Mouse (Mus musculus) c-Kit-positive CD71-positive TER-119-positive erythroid progenitor cells, embryonic 14.5 days (primary cell): ENCODE measurements at regions not wholly inside any gene's neighbourhood (a gene's known extent, or its start where the extent isn't known, plus 50 kb on each side); places are given as distances from the start of the nearest gene placed in this dataset.

Experiments
- DNase-seq: peaks from one replicate; pipeline ENCODE4 v3.0.0-alpha.2; 2013; ENCODE audit warnings: low spot score

GRCm38 (mm10) chr4:125765171-125765570 lies 259.2 kb upstream of the Csf3r start:
- no peak for DNase-seq

DNA sequence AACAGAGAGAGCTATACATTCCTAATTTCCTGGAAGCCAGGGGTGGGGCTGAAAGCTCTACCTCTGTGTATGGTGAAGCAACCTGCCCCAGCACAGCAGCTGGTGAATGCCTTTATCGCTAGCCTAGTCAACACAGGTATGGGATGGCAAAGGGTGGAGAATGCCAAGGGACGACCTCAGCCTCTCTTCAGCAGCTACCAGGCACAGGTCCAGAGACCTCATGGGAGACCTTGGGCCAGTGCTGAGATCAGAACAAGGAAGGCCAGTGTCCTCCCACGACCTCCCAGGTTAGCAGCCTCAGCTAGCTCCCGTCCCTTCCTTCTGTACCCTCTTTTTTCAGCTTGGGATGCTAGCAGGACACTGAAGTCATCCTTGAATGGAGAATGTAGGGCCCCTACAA lies 247.2 kb upstream of the Csf3r start:
- DNase-seq, result no peak

GRCm38 (mm10) chr4:125780113-125780512 lies 244.2 kb upstream of the Csf3r start:
- DNase-seq, result no peak

DNA sequence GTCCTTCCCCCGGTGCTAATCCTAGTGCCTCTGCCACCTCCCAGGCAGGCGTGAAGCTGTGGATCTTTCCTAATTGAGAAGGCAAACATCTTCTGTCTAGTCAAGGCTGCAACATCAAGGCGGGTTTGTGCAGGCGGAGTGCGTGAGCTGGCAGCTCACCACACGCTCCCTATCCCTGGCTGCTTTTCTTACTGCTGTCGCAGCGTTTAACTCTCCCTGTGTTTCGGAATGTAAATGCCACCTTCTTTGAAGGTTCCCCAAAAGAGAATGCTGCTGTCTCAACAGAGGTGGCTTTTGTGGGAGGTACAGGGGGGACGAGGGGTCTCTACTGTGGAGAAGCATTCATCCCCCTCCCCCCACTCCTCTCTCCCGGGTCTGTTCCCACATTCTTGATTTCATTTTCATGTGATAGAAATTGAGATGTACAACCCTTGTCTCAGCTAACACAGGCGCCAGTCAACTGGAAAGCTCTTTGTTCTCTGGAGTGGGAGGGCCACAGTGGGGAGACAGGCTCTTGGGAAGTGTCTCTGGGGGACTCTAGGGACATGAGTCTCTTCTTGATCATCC lies 243.3 kb upstream of the Csf3r start:
- DNase-seq, result no peak

DNA sequence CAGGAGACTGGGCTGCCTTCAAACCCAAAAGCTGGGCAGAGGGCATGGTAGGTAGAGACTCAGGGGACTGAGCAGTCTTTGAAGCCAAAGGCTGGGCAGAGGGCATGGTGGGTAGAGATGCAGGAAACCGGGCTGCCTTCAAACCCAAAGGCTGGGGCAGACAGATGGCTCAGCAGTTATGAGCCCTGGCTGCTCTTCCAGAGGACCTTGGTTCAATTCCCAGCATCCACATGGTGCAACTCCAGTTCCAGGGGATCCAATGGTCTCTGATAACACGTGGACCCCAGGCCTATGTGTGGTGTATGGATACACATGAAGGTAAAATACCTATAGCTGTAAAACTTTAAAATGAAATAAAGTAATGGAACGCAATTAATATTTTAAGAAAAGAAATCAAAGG lies 242.0 kb upstream of the Csf3r start:
- DNase-seq, result no peak

DNA sequence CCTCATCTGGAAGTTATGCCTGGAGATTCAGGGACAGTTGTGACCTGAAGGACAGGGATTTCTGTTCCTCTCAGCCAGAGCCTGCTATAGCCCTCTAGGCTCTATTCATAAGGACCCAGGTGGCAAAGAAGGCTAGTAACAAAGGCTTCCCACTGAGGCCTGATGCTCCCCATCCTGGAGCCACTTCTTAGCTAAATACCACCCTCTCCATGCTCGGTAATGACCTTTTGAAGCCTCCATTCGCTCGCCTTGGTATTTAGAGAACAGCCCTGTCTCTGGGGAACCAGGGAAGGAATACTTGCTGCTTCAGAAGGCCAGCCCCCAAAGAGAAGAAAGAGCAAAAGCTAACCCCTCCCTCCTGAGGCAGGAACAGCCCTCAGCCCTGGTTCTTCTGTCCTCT lies 238.3 kb upstream of the Csf3r start:
- DNase-seq, result no peak

- no peak for DNase-seq
These were observed 229.7 kb upstream of the Csf3r start for GRCm38 (mm10) chr4:125794679-125795078.

DNA sequence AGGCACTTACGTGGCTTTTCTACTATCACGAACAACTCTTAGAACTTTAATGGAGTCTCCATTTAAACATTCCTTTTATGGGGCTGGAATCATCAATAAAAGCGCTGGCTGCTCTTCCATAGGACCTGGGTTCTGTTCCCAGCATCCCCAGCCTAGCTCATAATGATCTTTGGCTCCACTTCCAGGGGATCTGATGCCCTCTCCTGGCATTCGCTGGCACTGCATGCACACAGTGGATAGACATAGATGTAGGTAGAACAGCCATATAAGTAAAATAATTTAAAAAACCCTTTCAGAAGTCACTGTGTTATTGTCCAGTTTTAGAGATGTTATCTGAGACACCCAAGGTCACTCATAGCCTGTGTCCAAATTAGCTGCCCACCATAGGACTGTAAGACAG lies 216.4 kb upstream of the Csf3r start:
- no peak for DNase-seq

DNA sequence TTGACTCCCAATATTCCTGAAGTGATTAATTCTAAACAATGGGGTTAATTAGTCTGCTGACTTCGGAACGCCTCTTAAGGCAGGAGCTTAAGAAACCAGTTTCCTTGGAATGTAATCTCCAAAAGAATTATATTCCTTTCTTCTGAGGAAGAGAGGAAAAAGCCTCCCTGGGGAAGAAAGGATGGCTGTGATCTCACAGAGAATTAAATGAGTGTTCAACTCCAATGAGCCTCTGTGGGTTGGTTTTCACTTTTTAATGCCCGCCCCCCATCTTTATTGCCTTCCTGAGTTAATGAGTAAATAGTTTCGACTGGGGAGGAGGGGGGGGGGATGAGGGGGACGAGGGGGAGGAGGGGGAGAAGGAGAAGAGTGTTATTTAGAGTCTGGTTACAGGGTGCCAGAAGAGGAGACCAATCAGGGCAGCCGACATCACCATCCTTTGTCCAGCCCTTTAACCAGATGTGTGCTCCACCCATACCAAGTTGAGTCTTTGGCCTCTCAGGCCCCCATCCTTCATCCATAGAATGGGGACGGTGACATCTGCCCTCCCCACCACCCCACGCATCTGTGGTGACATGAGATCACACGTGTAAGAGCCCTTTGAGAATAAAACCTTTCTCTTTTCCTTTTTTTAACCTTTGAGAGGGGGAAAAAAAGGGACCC lies 214.8 kb upstream of the Csf3r start:
- no peak for DNase-seq

- no peak for DNase-seq
These were observed 214.1 kb upstream of the Csf3r start for GRCm38 (mm10) chr4:125810247-125810646.

- no peak for DNase-seq
These were observed 210.0 kb upstream of the Csf3r start for GRCm38 (mm10) chr4:125814311-125814710.

- no peak for DNase-seq
These were observed 209.1 kb upstream of the Csf3r start for GRCm38 (mm10) chr4:125815276-125815675.

GRCm38 (mm10) chr4:125824525-125824924 lies 199.8 kb upstream of the Csf3r start:
- DNase-seq, result no peak

DNA sequence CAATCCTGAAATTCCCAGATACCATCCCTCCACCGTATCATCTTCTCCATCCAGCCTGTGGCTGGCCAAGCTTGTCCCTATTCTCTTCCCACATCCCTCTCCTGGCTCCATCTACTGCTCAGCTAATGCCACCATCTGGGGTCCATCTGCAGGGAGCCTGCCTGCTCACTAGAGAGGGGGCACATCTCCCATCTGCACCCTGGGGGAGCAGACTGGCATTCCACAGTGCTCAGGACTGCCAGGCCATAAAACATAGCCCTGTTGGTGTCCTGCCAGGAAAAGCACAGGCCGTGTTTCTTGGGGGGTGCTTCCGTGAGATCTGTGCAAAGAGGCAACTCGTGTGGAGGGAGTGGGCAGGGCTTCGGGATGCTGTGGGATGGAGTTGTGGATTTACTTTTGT lies 197.9 kb upstream of the Csf3r start:
- DNase-seq, result no peak

DNA sequence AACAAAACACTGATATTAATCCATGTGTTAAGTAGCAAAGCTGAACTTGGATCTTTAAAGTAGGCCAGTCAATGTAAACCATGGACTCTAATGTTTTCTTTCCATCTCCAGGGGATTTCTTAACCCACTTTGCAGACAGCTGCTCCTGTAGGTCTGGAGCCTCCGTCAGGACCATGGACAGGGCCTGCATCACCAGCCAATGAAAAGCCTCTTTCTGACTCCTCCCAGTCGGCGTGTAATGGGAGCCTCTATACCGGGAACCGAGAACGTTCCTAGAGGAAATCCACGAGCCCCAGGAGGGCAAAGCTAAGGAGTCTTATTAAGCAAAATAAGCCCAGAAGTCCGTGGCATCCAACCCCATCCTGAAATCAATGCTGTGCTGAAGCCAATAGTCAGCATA lies 189.1 kb upstream of the Csf3r start:
- peak; percentile 8 for DNase-seq

DNA sequence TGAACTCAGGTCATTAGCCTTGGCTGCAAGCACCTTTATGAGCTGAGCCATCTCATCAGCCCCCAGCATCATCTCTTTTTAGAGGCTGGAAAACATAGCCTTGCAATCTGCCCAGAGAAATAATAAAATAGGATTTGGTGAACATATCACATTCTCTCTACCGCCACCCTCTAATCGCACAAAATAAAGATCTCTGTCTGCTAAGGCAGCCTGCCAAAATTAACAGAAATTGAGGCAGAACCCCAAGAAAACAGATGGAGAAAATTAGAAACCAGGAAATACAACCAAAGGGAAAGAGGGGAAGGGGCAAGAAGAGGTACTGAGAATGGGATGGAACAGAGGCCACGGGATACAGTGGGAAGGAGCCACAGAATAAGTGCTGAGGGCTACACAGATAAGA lies 176.8 kb upstream of the Csf3r start:
- DNase-seq, result no peak

DNA sequence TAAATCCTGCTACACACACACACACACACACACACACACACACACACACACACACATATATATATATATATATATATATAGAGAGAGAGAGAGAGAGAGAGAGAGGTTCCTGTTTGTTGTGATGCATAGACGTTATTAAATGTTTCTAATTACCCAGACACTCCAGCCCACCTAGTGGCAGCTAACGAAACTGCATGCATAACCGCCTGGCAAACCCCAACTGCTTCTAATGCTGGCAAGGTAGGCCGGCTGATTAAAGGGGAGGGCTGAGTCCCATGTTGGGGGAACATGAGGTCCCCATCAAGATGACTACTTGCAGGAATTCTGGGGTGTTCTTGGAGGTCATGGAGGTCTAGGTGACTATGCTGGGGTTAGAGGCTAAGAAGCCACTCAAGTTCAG lies 174.1 kb upstream of the Csf3r start:
- DNase-seq, result peak; percentile 10

DNA sequence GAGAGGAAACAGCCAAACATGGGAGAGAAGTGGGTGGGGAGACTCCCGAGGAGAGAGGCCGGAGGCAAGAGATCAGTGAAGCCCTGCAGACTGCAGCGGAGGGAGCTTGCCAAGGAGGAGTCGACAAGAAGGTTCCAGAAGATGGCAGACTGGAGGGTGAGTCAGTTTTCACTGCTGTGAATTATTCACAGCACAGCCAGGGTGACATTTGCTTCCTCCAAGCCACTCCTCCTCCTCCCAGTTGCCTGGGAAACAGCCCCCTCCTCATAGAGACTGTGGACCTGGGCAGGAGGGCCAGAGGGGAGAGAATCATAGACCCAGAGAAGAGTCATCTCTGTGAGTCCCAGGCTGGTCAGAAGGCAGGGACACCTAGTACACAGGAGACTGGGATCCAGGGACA lies 171.8 kb upstream of the Csf3r start:
- DNase-seq, result no peak

GRCm38 (mm10) chr4:125855983-125856591 lies 168.3 kb upstream of the Csf3r start:
- no peak for DNase-seq

DNA sequence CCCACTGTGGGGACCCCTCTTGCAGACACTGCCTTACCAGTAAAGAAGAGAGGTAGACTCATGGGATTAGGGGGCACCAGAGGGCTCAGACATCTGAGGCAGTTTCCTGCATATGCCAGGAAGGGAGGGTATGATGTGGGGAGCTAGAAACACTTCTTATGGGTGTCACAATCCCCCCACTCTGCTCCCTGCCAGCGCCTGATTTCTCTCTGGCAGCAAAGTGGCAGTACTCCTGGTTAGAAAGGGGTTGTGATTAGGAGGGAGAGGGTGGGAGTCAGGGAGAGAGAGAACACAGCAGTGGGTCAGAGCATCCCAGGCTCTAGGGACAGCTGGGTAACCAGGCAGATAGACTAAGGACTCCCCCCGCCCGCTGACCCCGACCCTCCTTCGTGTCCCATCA lies 167.6 kb upstream of the Csf3r start:
- DNase-seq, result no peak

- DNase-seq, result no peak
These were observed 159.3 kb upstream of the Csf3r start for GRCm38 (mm10) chr4:125865057-125865456.

GRCm38 (mm10) chr4:125865728-125866127 lies 158.6 kb upstream of the Csf3r start:
- no peak for DNase-seq

GRCm38 (mm10) chr4:125871211-125871610 lies 153.1 kb upstream of the Csf3r start:
- no peak for DNase-seq

GRCm38 (mm10) chr4:125880028-125880427 lies 144.3 kb upstream of the Csf3r start:
- no peak for DNase-seq
